19 mouse cellular contexts compared by ENCODE assay signal in genomic region chr1:153886024-153886633, GRCm38 (mm10). TPM values are rescaled to one million over a fixed set of nuclear protein-coding genes. Genes with fewer than 3 reads are reported as not detected.
A peak's percentile ranks its signal among the peaks of the same experiment; 100 is the strongest.
DNase-seq lines count a peak whose midpoint lies in the region; ATAC-seq lines count a peak whose summit lies in the region.
"Had no signal": no experiment of that assay in that cellular context is flagged by ENCODE, and none has a peak within 500 bp of the region (broad histone marks: within the 10 kb centered on the region; RNA-seq: fewer than 3 reads in every experiment).

No protein-coding gene starts in this region.

- ATAC-seq in heart, embryonic 11.5 days (replicated peaks; ENCODE audit: insufficient number of reproducible peaks, low FRiP score, low TSS enrichment), result no peak
- ATAC-seq in limb, embryonic 12.5 days (ENCODE audit: insufficient number of reproducible peaks, insufficient read depth, low FRiP score, low TSS enrichment, low read depth), result 0 out of 2 replicates have a peak, but pooled peaks have one; percentile 47
- ATAC-seq in embryonic facial prominence, embryonic 14.5 days (ENCODE audit: low read depth), result peak; percentile 63
- ATAC-seq in stomach, embryonic 14.5 days (ENCODE audit: insufficient number of reproducible peaks, insufficient read depth, low FRiP score, low read depth), result 0 out of 2 replicates have a peak, but pooled peaks have one; percentile 49
- ATAC-seq in liver, embryonic 12.5 days, result no peak

- no peaks in the 10 kb centered on the region for H3K27me3 ChIP-seq in heart, embryonic 11.5 days (ENCODE audit: control insufficient read depth, insufficient read depth, low read length)
- H3K27me3 ChIP-seq in limb, embryonic 12.5 days, result no peaks in the 10 kb centered on the region
- peaks cover 24% of the 10 kb centered on the region for H3K27me3 ChIP-seq in limb, embryonic 10.5 days (ENCODE audit: low read depth, poor library complexity, severe bottlenecking)
- no peaks in the 10 kb centered on the region for H3K27me3 ChIP-seq in embryonic facial prominence, embryonic 14.5 days (replicated peaks; ENCODE audit: control insufficient read depth, insufficient read depth, low read length)
- no peaks in the 10 kb centered on the region for H3K27me3 ChIP-seq in stomach, embryonic 14.5 days (ENCODE audit: control insufficient read depth, insufficient read depth, low read length)
- H3K27me3 ChIP-seq in liver, embryonic 12.5 days (replicated peaks), result no peaks in the 10 kb centered on the region

- H3K4me1 ChIP-seq in heart, embryonic 11.5 days (ENCODE audit: control insufficient read depth, insufficient read depth, low read length), result no peaks in the 10 kb centered on the region
- H3K4me1 ChIP-seq in limb, embryonic 12.5 days (replicated peaks), result peaks cover 9% of the 10 kb centered on the region
- H3K4me1 ChIP-seq in limb, embryonic 10.5 days, result peaks cover 13% of the 10 kb centered on the region
- no peaks in the 10 kb centered on the region; the same call in 1 of the 2 replicates for H3K4me1 ChIP-seq in embryonic facial prominence, embryonic 14.5 days (ENCODE audit: control insufficient read depth, insufficient read depth, low read length)
- no peaks in the 10 kb centered on the region for H3K4me1 ChIP-seq in stomach, embryonic 14.5 days (ENCODE audit: control insufficient read depth, insufficient read depth, low read length)
- no peaks in the 10 kb centered on the region for H3K4me1 ChIP-seq in liver, embryonic 12.5 days
- H3K4me1 ChIP-seq: heart, embryonic 13.5 days had no signal

- H3K9ac ChIP-seq in heart, embryonic 11.5 days (ENCODE audit: low read depth, low read length), result no peak overlapping the region
- H3K9ac ChIP-seq in limb, embryonic 12.5 days (replicated peaks), result no peak overlapping the region
- H3K9ac ChIP-seq in embryonic facial prominence, embryonic 14.5 days (ENCODE audit: low read depth, low read length), result no peak overlapping the region
- no peak overlapping the region for H3K9ac ChIP-seq in stomach, embryonic 14.5 days (replicated peaks; ENCODE audit: low read depth, low read length)
- no peak overlapping the region for H3K9ac ChIP-seq in liver, embryonic 12.5 days
- H3K9ac ChIP-seq: embryonic facial prominence, embryonic 15.5 days; heart, embryonic 13.5 days had no signal

- H3K9me3 ChIP-seq in heart, embryonic 11.5 days (replicated peaks; ENCODE audit: control insufficient read depth, low read length), result no peaks in the 10 kb centered on the region
- no peaks in the 10 kb centered on the region for H3K9me3 ChIP-seq in limb, embryonic 12.5 days
- no peaks in the 10 kb centered on the region for H3K9me3 ChIP-seq in limb, embryonic 10.5 days (replicated peaks)
- no peaks in the 10 kb centered on the region for H3K9me3 ChIP-seq in embryonic facial prominence, embryonic 14.5 days (ENCODE audit: control insufficient read depth, low read length)
- H3K9me3 ChIP-seq in stomach, embryonic 14.5 days (ENCODE audit: control insufficient read depth, low read depth, low read length), result no peaks in the 10 kb centered on the region
- H3K9me3 ChIP-seq in liver, embryonic 12.5 days (replicated peaks), result no peaks in the 10 kb centered on the region
- H3K9me3 ChIP-seq: embryonic facial prominence, embryonic 15.5 days; heart, embryonic 13.5 days had no signal

- WGBS in heart, embryonic 11.5 days (ENCODE audit: insufficient replicate concordance), result 28% methylated on average over 17 of the region's 17 CpGs
- 19% methylated on average over 17 of the region's 17 CpGs for WGBS in limb, embryonic 12.5 days
- WGBS in limb, embryonic 10.5 days, result 23% methylated on average over 17 of the region's 17 CpGs
- WGBS in embryonic facial prominence, embryonic 14.5 days, result 23% methylated on average over 16 of the region's 17 CpGs
- 33% methylated on average over 17 of the region's 17 CpGs for WGBS in stomach, embryonic 14.5 days
- WGBS in liver, embryonic 12.5 days (ENCODE audit: insufficient replicate concordance), result 46% methylated on average over 17 of the region's 17 CpGs

- no peak overlapping the region for H3K4me2 ChIP-seq in heart, embryonic 11.5 days
- no peak overlapping the region for H3K4me2 ChIP-seq in limb, embryonic 12.5 days
- H3K4me2 ChIP-seq in embryonic facial prominence, embryonic 14.5 days (ENCODE audit: low read depth, low read length), result no peak overlapping the region
- no peak overlapping the region for H3K4me2 ChIP-seq in stomach, embryonic 14.5 days (replicated peaks; ENCODE audit: low read depth, low read length)
- no peak overlapping the region for H3K4me2 ChIP-seq in liver, embryonic 12.5 days
- H3K4me2 ChIP-seq: embryonic facial prominence, embryonic 15.5 days; heart, embryonic 13.5 days had no signal

- H3K36me3 ChIP-seq in heart, embryonic 11.5 days (ENCODE audit: control insufficient read depth, insufficient read depth, low read length), result no peaks in the 10 kb centered on the region
- no peaks in the 10 kb centered on the region for H3K36me3 ChIP-seq in limb, embryonic 12.5 days
- H3K36me3 ChIP-seq in limb, embryonic 10.5 days, result no peaks in the 10 kb centered on the region
- H3K36me3 ChIP-seq in embryonic facial prominence, embryonic 14.5 days (ENCODE audit: control insufficient read depth, insufficient read depth, low read length), result no peaks in the 10 kb centered on the region
- no peaks in the 10 kb centered on the region for H3K36me3 ChIP-seq in stomach, embryonic 14.5 days (ENCODE audit: control insufficient read depth, insufficient read depth, low read length)
- no peaks in the 10 kb centered on the region for H3K36me3 ChIP-seq in liver, embryonic 12.5 days
- H3K36me3 ChIP-seq: embryonic facial prominence, embryonic 15.5 days; heart, embryonic 13.5 days had no signal

- DNase-seq in heart, adult 11 months, result peak; percentile 40
- DNase-seq in limb, embryonic 10.5 days (ENCODE audit: low spot score), result no peak
- peak; percentile 39 for DNase-seq in embryonic facial prominence, embryonic 14.5 days (ENCODE audit: low spot score)
- DNase-seq: adrenal gland, postnatal 25 days; B cell, adult 2 months; cerebellum, postnatal 25 days; gastrocnemius, postnatal 25 days; kidney, postnatal 4 days; lung, adult 18-20 months; thymus, postnatal 36 days had no signal

- H3K27ac ChIP-seq in heart, embryonic 11.5 days (ENCODE audit: low read depth, low read length), result no peak overlapping the region
- H3K27ac ChIP-seq in limb, embryonic 12.5 days, result peak overlapping the region; percentile 23; the same call in 1 of the 2 replicates
- no peak overlapping the region for H3K27ac ChIP-seq in limb, embryonic 10.5 days
- no peak overlapping the region for H3K27ac ChIP-seq in embryonic facial prominence, embryonic 14.5 days (replicated peaks; ENCODE audit: low read depth, low read length)
- no peak overlapping the region for H3K27ac ChIP-seq in stomach, embryonic 14.5 days (ENCODE audit: low read length)
- no peak overlapping the region for H3K27ac ChIP-seq in liver, embryonic 12.5 days
- H3K27ac ChIP-seq: embryonic facial prominence, embryonic 15.5 days; heart, embryonic 13.5 days had no signal

- H3K4me3 ChIP-seq in heart, embryonic 11.5 days (ENCODE audit: low read depth, low read length), result no peak overlapping the region
- no peak overlapping the region for H3K4me3 ChIP-seq in limb, embryonic 12.5 days (replicated peaks)
- H3K4me3 ChIP-seq in limb, embryonic 10.5 days, result no peak overlapping the region
- H3K4me3 ChIP-seq in embryonic facial prominence, embryonic 14.5 days (ENCODE audit: low read depth, low read length), result no peak overlapping the region
- no peak overlapping the region for H3K4me3 ChIP-seq in stomach, embryonic 14.5 days (ENCODE audit: low read depth, low read length)
- H3K4me3 ChIP-seq in liver, embryonic 12.5 days, result no peak overlapping the region
- H3K4me3 ChIP-seq: embryonic facial prominence, embryonic 15.5 days; heart, embryonic 13.5 days; myocyte had no signal

RNA-seq across cellular contexts. Expression of gene Teddm1a, which starts 5.4 kb away (rescaled TPM):
- not detected in 2 replicates for polyA plus RNA-seq in heart, embryonic 11.5 days (2014; fragmentation: Nextera tagmentation; extraction: Ambion mirVana)
- not detected in 2 replicates for polyA plus RNA-seq in limb, embryonic 12.5 days (2016; fragmentation: Nextera tagmentation; extraction: Ambion mirVana)
- polyA plus RNA-seq in limb, embryonic 10.5 days (2016; fragmentation: Nextera tagmentation; extraction: Ambion mirVana), result not detected in 2 replicates
- not detected in 2 replicates for polyA plus RNA-seq in embryonic facial prominence, embryonic 14.5 days (2014; fragmentation: Nextera tagmentation; extraction: Ambion mirVana)
- polyA plus RNA-seq in stomach, embryonic 14.5 days (2014; fragmentation: Nextera tagmentation; extraction: Ambion mirVana), result not detected in 2 replicates
- not detected in 2 replicates for polyA plus RNA-seq in liver, embryonic 12.5 days (2016; fragmentation: Nextera tagmentation; extraction: Ambion mirVana)
- polyA plus RNA-seq: embryonic facial prominence, embryonic 15.5 days; heart, embryonic 13.5 days; limb, embryonic 14.5 days; myocyte; stomach, embryonic 16.5 days had no signal

RNA-seq across cellular contexts. Expression of gene Teddm1b, which starts 12.0 kb away (rescaled TPM):
- polyA plus RNA-seq in heart, embryonic 11.5 days (2014; fragmentation: Nextera tagmentation; extraction: Ambion mirVana), result 0.08 and 0.27 TPM in 2 replicates
- 0.44 and 0.47 TPM in 2 replicates for polyA plus RNA-seq in limb, embryonic 12.5 days (2016; fragmentation: Nextera tagmentation; extraction: Ambion mirVana)
- 0.64 and 2.1 TPM in 2 replicates for polyA plus RNA-seq in limb, embryonic 10.5 days (2016; fragmentation: Nextera tagmentation; extraction: Ambion mirVana)
- 0.18 and 0.19 TPM in 2 replicates for polyA plus RNA-seq in embryonic facial prominence, embryonic 14.5 days (2014; fragmentation: Nextera tagmentation; extraction: Ambion mirVana)
- polyA plus RNA-seq in stomach, embryonic 14.5 days (2014; fragmentation: Nextera tagmentation; extraction: Ambion mirVana), result 0.21 and 0.41 TPM in 2 replicates
- 0.25 and 0.26 TPM in 2 replicates for polyA plus RNA-seq in liver, embryonic 12.5 days (2016; fragmentation: Nextera tagmentation; extraction: Ambion mirVana)

RNA-seq across cellular contexts. Expression of gene Glul, which starts 13.6 kb away (rescaled TPM):
- 52.6 and 78.3 TPM in 2 replicates for polyA plus RNA-seq in heart, embryonic 11.5 days (2014; fragmentation: Nextera tagmentation; extraction: Ambion mirVana)
- 105 TPM in 2 replicates for polyA plus RNA-seq in limb, embryonic 12.5 days (2016; fragmentation: Nextera tagmentation; extraction: Ambion mirVana)
- polyA plus RNA-seq in limb, embryonic 10.5 days (2016; fragmentation: Nextera tagmentation; extraction: Ambion mirVana), result 122 and 125 TPM in 2 replicates
- 97.5 and 104 TPM in 2 replicates for polyA plus RNA-seq in embryonic facial prominence, embryonic 14.5 days (2014; fragmentation: Nextera tagmentation; extraction: Ambion mirVana)
- 130 and 137 TPM in 2 replicates for polyA plus RNA-seq in stomach, embryonic 14.5 days (2014; fragmentation: Nextera tagmentation; extraction: Ambion mirVana)
- 100 and 107 TPM in 2 replicates for polyA plus RNA-seq in liver, embryonic 12.5 days (2016; fragmentation: Nextera tagmentation; extraction: Ambion mirVana)

RNA-seq across cellular contexts. Expression of gene Teddm2, which starts 13.9 kb away (rescaled TPM):
- 0.30 and 0.36 TPM in 2 replicates for polyA plus RNA-seq in heart, embryonic 11.5 days (2014; fragmentation: Nextera tagmentation; extraction: Ambion mirVana)
- polyA plus RNA-seq in limb, embryonic 12.5 days (2016; fragmentation: Nextera tagmentation; extraction: Ambion mirVana), result 0.74 and 0.90 TPM in 2 replicates
- 0.69 and 0.74 TPM in 2 replicates for polyA plus RNA-seq in limb, embryonic 10.5 days (2016; fragmentation: Nextera tagmentation; extraction: Ambion mirVana)
- polyA plus RNA-seq in embryonic facial prominence, embryonic 14.5 days (2014; fragmentation: Nextera tagmentation; extraction: Ambion mirVana), result 0.77 and 0.97 TPM in 2 replicates
- 0.46 and 0.53 TPM in 2 replicates for polyA plus RNA-seq in stomach, embryonic 14.5 days (2014; fragmentation: Nextera tagmentation; extraction: Ambion mirVana)
- 0.36 and 0.44 TPM in 2 replicates for polyA plus RNA-seq in liver, embryonic 12.5 days (2016; fragmentation: Nextera tagmentation; extraction: Ambion mirVana)

RNA-seq across cellular contexts. Expression of gene Rgsl1, which starts 42.2 kb away (rescaled TPM):
- not detected in 2 replicates for polyA plus RNA-seq in heart, embryonic 11.5 days (2014; fragmentation: Nextera tagmentation; extraction: Ambion mirVana)
- not detected in 2 replicates for polyA plus RNA-seq in limb, embryonic 12.5 days (2016; fragmentation: Nextera tagmentation; extraction: Ambion mirVana)
- not detected in 2 replicates for polyA plus RNA-seq in limb, embryonic 10.5 days (2016; fragmentation: Nextera tagmentation; extraction: Ambion mirVana)
- polyA plus RNA-seq in embryonic facial prominence, embryonic 14.5 days (2014; fragmentation: Nextera tagmentation; extraction: Ambion mirVana), result 0.14 and 0.26 TPM in 2 replicates
- 0.30 TPM in 1 of 2 replicates, not detected in the other for polyA plus RNA-seq in stomach, embryonic 14.5 days (2014; fragmentation: Nextera tagmentation; extraction: Ambion mirVana)
- 0.04 TPM in 1 of 2 replicates, not detected in the other for polyA plus RNA-seq in liver, embryonic 12.5 days (2016; fragmentation: Nextera tagmentation; extraction: Ambion mirVana)
- polyA plus RNA-seq: heart, embryonic 13.5 days; myocyte had no signal

Comparison
In these comparisons a context has a peak if more than half of its experiments do, and no peak if none do; other contexts are left out.
1. ATAC-seq: peak in limb, embryonic 12.5 days (single experiment), embryonic facial prominence, embryonic 14.5 days (single experiment) and stomach, embryonic 14.5 days (single experiment); none in heart, embryonic 11.5 days (single experiment) and liver, embryonic 12.5 days (single experiment).